Mouse (Mus musculus) kidney, postnatal 25 days (tissue): Measurements from ENCODE around the gene Ntrk2.

ENCODE experiments used
- DNase-seq, 2 experiments: peaks; one replicate each; pipeline ENCODE4 v3.0.0; 2021; ENCODE audit warnings: mixed read lengths in 2 of 2

Ntrk2 gene

GRCm38 (mm10) chr13:58848578-58848977 lies 42.2 kb downstream of the Ntrk2 start:
- no peak for DNase-seq

- no peak for DNase-seq
These were observed 47.3 kb downstream of the Ntrk2 start for GRCm38 (mm10) chr13:58853685-58854084.

- no peak for DNase-seq
These were observed 59.9 kb downstream of the Ntrk2 start for GRCm38 (mm10) chr13:58866239-58866638.

- no peak for DNase-seq
These were observed 60.5 kb downstream of the Ntrk2 start for GRCm38 (mm10) chr13:58866776-58867435.

- no peak for DNase-seq
These were observed 76.1 kb downstream of the Ntrk2 start for GRCm38 (mm10) chr13:58882468-58882867.

- DNase-seq, result no peak
These were observed 76.5 kb downstream of the Ntrk2 start for GRCm38 (mm10) chr13:58882916-58883315.

GRCm38 (mm10) chr13:58886108-58886507 lies 79.7 kb downstream of the Ntrk2 start:
- DNase-seq, result no peak

- no peak for DNase-seq
These were observed 90.0 kb downstream of the Ntrk2 start for GRCm38 (mm10) chr13:58896254-58896910.

- no peak for DNase-seq
These were observed 93.0 kb downstream of the Ntrk2 start for GRCm38 (mm10) chr13:58899337-58899736.

- DNase-seq, result no peak
These were observed 95.9 kb downstream of the Ntrk2 start for GRCm38 (mm10) chr13:58902313-58902712.

GRCm38 (mm10) chr13:58904742-58905735 lies 98.7 kb downstream of the Ntrk2 start:
- no peak for DNase-seq

GRCm38 (mm10) chr13:58911936-58912335 lies 105.6 kb downstream of the Ntrk2 start:
- no peak for DNase-seq

- DNase-seq, result no peak
These were observed 106.2 kb downstream of the Ntrk2 start for GRCm38 (mm10) chr13:58912559-58912958.

- DNase-seq, result no peak
These were observed 107.9 kb downstream of the Ntrk2 start for GRCm38 (mm10) chr13:58914061-58914814.

GRCm38 (mm10) chr13:58916348-58916747 lies 110.0 kb downstream of the Ntrk2 start:
- no peak for DNase-seq

- DNase-seq, result no peak
These were observed 113.9 kb downstream of the Ntrk2 start for GRCm38 (mm10) chr13:58920241-58920640.

- DNase-seq, result no peak
These were observed 114.9 kb downstream of the Ntrk2 start for GRCm38 (mm10) chr13:58921255-58921654.

GRCm38 (mm10) chr13:58921705-58922104 lies 115.3 kb downstream of the Ntrk2 start:
- no peak for DNase-seq

- DNase-seq, result no peak
These were observed 115.8 kb downstream of the Ntrk2 start for GRCm38 (mm10) chr13:58922174-58922573.

GRCm38 (mm10) chr13:58923496-58923895 lies 117.1 kb downstream of the Ntrk2 start:
- no peak for DNase-seq

- DNase-seq, result no peak
These were observed 118.1 kb downstream of the Ntrk2 start for GRCm38 (mm10) chr13:58924486-58924885.

GRCm38 (mm10) chr13:58927186-58927585 lies 120.8 kb downstream of the Ntrk2 start:
- no peak for DNase-seq
